Mouse (Mus musculus): ENCODE measurements around the gene Igf1r. TPM values are rescaled to one million over a fixed set of nuclear protein-coding genes. Genes with fewer than 3 reads are reported as not detected.
A peak's percentile ranks its signal among the peaks of the same experiment; 100 is the strongest.

Gene Igf1r
- total and polyA plus RNA-seq, 3 experiments = 5.6 to 14.4 (median 12.3) TPM

- H3K9ac ChIP-seq (ENCODE audit: low read depth, low read length) = 0 out of 2 replicates have a peak overlapping the region, but pooled peaks have one; percentile 3
- intact Hi-C loops (cut with DNase I) = no loop called here
- 9% methylated on average over 18 of the region's 18 CpGs for WGBS
- H3K36me3 ChIP-seq (ENCODE audit: control insufficient read depth, insufficient read depth, low read length) = no peaks in the 10 kb centered on the region
- DNase-seq = peak; percentile 42 to 45
- H3K4me1 ChIP-seq (ENCODE audit: control insufficient read depth, insufficient read depth, low read length) = peaks cover 13% of the 10 kb centered on the region
- no peaks in the 10 kb centered on the region for H3K27me3 ChIP-seq (ENCODE audit: control insufficient read depth, insufficient read depth, low read length)
- H3K79me2 ChIP-seq (replicated peaks; ENCODE audit: control insufficient read depth, insufficient read depth, low read length) = peaks cover 5% of the 10 kb centered on the region; the same call in 1 of the 2 replicates
- H3K27ac ChIP-seq = peak overlapping the region; percentile 26; the same call in 1 of the 2 replicates
- H3K4me3 ChIP-seq = peak overlapping the region; percentile 21; the same call in 1 of the 2 replicates
- no peak for TF ChIP-seq CTCF (IDR thresholded peaks at IDR 0.05)
- TF ChIP-seq POLR2A (IDR thresholded peaks at IDR 0.05; ENCODE audit: insufficient read depth, low read depth, low read length) = no peak
- no peak for TF ChIP-seq EP300 (IDR thresholded peaks at IDR 0.05; ENCODE audit: insufficient read depth, low read depth, low read length)
Observed at GRCm38 (mm10) chr7:67958045-67958444, 5.4 kb downstream of the Igf1r start.

- Histone ChIP-seq H3K9ac (ENCODE audit: low read depth, low read length) (no peak overlapping the region), H3K4me3 (no peak overlapping the region), H3K27me3 (ENCODE audit: control insufficient read depth, insufficient read depth, low read length) (no peaks in the 10 kb centered on the region), H3K27ac (no peak overlapping the region), H3K4me1 (ENCODE audit: control insufficient read depth, insufficient read depth, low read length) (peaks cover 13% of the 10 kb centered on the region), H3K36me3 (ENCODE audit: control insufficient read depth, insufficient read depth, low read length) (no peaks in the 10 kb centered on the region), H3K79me2 (replicated peaks; ENCODE audit: control insufficient read depth, insufficient read depth, low read length) (peaks cover 7% of the 10 kb centered on the region)
- TF ChIP-seq POLR2A (IDR thresholded peaks at IDR 0.05; ENCODE audit: insufficient read depth, low read depth, low read length) (no peak), EP300 (IDR thresholded peaks at IDR 0.05; ENCODE audit: insufficient read depth, low read depth, low read length) (no peak), CTCF (IDR thresholded peaks at IDR 0.05) (no peak)
- DNase-seq = no peak
- intact Hi-C loops (cut with DNase I) = loop anchor here (5.0 kb wide), 1 partner anchor 288 kb away; no protein-coding TSS in a partner anchor
- WGBS = 55% methylated on average over 9 of the region's 9 CpGs
Observed at GRCm38 (mm10) chr7:67960701-67961100, 8.1 kb downstream of the Igf1r start.

- Histone ChIP-seq H3K27ac (no peak overlapping the region), H3K4me1 (ENCODE audit: control insufficient read depth, insufficient read depth, low read length) (peaks cover 14% of the 10 kb centered on the region), H3K27me3 (ENCODE audit: control insufficient read depth, insufficient read depth, low read length) (no peaks in the 10 kb centered on the region), H3K4me3 (no peak overlapping the region), H3K36me3 (ENCODE audit: control insufficient read depth, insufficient read depth, low read length) (no peaks in the 10 kb centered on the region), H3K9ac (ENCODE audit: low read depth, low read length) (no peak overlapping the region), H3K79me2 (replicated peaks; ENCODE audit: control insufficient read depth, insufficient read depth, low read length) (peaks cover 11% of the 10 kb centered on the region)
- peak; percentile 82 to 87 for DNase-seq
- WGBS = 17% methylated on average over 14 of the region's 14 CpGs
- intact Hi-C loops (cut with DNase I) = loop anchor here (2.0 to 5.0 kb wide), 3 partner anchors 159 to 289 kb away; no protein-coding TSS in a partner anchor
- TF ChIP-seq POLR2A (IDR thresholded peaks at IDR 0.05; ENCODE audit: insufficient read depth, low read depth, low read length) (no peak), EP300 (IDR thresholded peaks at IDR 0.05; ENCODE audit: insufficient read depth, low read depth, low read length) (peak; percentile 87), CTCF (IDR thresholded peaks at IDR 0.05) (peak; percentile 88)
Observed at GRCm38 (mm10) chr7:67961567-67962267, 9.1 kb downstream of the Igf1r start.

GRCm38 (mm10) chr7:67963691-67964090 lies 11.1 kb downstream of the Igf1r start:
- no peaks in the 10 kb centered on the region for H3K27me3 ChIP-seq (ENCODE audit: control insufficient read depth, insufficient read depth, low read length)
- no peak for DNase-seq
- 88% methylated on average over 3 of the region's 3 CpGs for WGBS

GRCm38 (mm10) chr7:67968394-67968793 lies 15.8 kb downstream of the Igf1r start:
- 79% methylated on average over 12 of the region's 12 CpGs for WGBS
- no peak for DNase-seq
- intact Hi-C loops (cut with DNase I) = no loop called here
- H3K9ac ChIP-seq (ENCODE audit: low read depth, low read length) = no peak overlapping the region
- peaks cover 10% of the 10 kb centered on the region for H3K79me2 ChIP-seq (replicated peaks; ENCODE audit: control insufficient read depth, insufficient read depth, low read length)
- no peak overlapping the region for H3K27ac ChIP-seq
- H3K4me3 ChIP-seq = no peak overlapping the region
- H3K27me3 ChIP-seq (ENCODE audit: control insufficient read depth, insufficient read depth, low read length) = no peaks in the 10 kb centered on the region
- TF ChIP-seq EP300 (IDR thresholded peaks at IDR 0.05; ENCODE audit: insufficient read depth, low read depth, low read length) (no peak), POLR2A (IDR thresholded peaks at IDR 0.05; ENCODE audit: insufficient read depth, low read depth, low read length) (no peak), CTCF (IDR thresholded peaks at IDR 0.05) (no peak)
- peaks cover 14% of the 10 kb centered on the region for H3K4me1 ChIP-seq (ENCODE audit: control insufficient read depth, insufficient read depth, low read length)
- H3K36me3 ChIP-seq (ENCODE audit: control insufficient read depth, insufficient read depth, low read length) = peaks cover 3% of the 10 kb centered on the region

More at GRCm38 (mm10) chr7:67963691-67964090, 11.1 kb downstream of the Igf1r start:
- H3K27ac ChIP-seq = no peak overlapping the region
- no peak overlapping the region for H3K9ac ChIP-seq (ENCODE audit: low read depth, low read length)
- H3K79me2 ChIP-seq (replicated peaks; ENCODE audit: control insufficient read depth, insufficient read depth, low read length) = peaks cover 12% of the 10 kb centered on the region
- H3K4me3 ChIP-seq = no peak overlapping the region
- TF ChIP-seq CTCF (IDR thresholded peaks at IDR 0.05) (no peak), EP300 (IDR thresholded peaks at IDR 0.05; ENCODE audit: insufficient read depth, low read depth, low read length) (no peak), POLR2A (IDR thresholded peaks at IDR 0.05; ENCODE audit: insufficient read depth, low read depth, low read length) (no peak)
- H3K4me1 ChIP-seq (ENCODE audit: control insufficient read depth, insufficient read depth, low read length) = peaks cover 8% of the 10 kb centered on the region
- H3K36me3 ChIP-seq (ENCODE audit: control insufficient read depth, insufficient read depth, low read length) = no peaks in the 10 kb centered on the region
- intact Hi-C loops (cut with DNase I) = loop anchor here (2.0 to 5.0 kb wide), 3 partner anchors 161 to 291 kb away; no protein-coding TSS in a partner anchor

- Histone ChIP-seq H3K4me1 (ENCODE audit: control insufficient read depth, insufficient read depth, low read length) (peaks cover 15% of the 10 kb centered on the region), H3K36me3 (ENCODE audit: control insufficient read depth, insufficient read depth, low read length) (peaks cover 9% of the 10 kb centered on the region), H3K27me3 (ENCODE audit: control insufficient read depth, insufficient read depth, low read length) (no peaks in the 10 kb centered on the region), H3K9ac (ENCODE audit: low read depth, low read length) (no peak overlapping the region), H3K79me2 (replicated peaks; ENCODE audit: control insufficient read depth, insufficient read depth, low read length) (peaks cover 8% of the 10 kb centered on the region), H3K4me3 (no peak overlapping the region), H3K27ac (no peak overlapping the region)
- intact Hi-C loops (cut with DNase I) = no loop called here
- TF ChIP-seq EP300 (IDR thresholded peaks at IDR 0.05; ENCODE audit: insufficient read depth, low read depth, low read length) (no peak), POLR2A (IDR thresholded peaks at IDR 0.05; ENCODE audit: insufficient read depth, low read depth, low read length) (no peak), CTCF (IDR thresholded peaks at IDR 0.05) (no peak)
- WGBS = 88% methylated on average over 9 of the region's 9 CpGs
- no peak for DNase-seq
Observed at GRCm38 (mm10) chr7:67969076-67969475, 16.4 kb downstream of the Igf1r start.
